Mouse (Mus musculus): ENCODE results near the gene Olfr293.

Gene Olfr293

DNA sequence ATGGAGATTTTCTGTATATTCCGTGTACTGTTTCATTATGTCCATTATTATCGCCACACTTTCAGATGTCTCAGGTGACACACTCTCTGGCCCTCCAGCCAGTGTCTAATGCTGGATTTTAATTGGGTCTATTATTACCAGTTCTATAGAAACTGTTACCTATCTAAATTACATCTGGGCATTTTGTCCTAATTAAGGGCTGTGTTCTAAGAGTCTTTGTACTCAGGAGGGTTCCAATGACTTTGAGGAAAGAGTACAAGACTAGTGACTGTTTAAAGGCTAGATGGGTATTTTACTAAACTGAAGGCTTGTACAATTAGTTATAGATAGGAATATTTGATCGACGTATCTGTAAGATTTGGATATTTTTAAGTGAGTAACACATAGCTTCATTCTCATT, at the start of gene Olfr293:
Olfr293 (plus strand) TSS at position 301 of the 400 bp plus-strand sequence.
- DNase-seq (ENCODE audit: low read depth, low spot score): no peak

DNA sequence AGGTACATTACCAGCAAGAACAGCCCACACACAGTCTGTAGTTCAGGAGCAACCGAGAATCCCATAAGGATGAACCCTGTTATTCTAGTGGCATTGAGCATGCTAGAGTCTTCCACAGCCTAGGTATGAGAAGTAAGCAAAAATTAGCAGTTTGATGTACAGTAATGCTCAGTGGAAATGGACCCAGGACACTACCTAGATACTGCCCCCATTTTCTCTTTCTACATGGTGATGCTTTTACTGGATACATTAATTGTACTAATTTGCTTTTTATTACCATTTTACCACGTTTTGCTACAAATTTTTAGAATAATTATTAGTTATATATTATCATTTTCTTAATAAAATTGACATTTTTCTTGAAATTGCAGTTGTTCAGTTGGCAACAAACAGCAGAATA, 32.3 kb upstream of the Olfr293 start, which contains the start of gene Olfr294:
Olfr294 (minus strand) TSS at position 101 of the 400 bp plus-strand sequence.
- no peak for DNase-seq (ENCODE audit: low read depth, low spot score)

DNA sequence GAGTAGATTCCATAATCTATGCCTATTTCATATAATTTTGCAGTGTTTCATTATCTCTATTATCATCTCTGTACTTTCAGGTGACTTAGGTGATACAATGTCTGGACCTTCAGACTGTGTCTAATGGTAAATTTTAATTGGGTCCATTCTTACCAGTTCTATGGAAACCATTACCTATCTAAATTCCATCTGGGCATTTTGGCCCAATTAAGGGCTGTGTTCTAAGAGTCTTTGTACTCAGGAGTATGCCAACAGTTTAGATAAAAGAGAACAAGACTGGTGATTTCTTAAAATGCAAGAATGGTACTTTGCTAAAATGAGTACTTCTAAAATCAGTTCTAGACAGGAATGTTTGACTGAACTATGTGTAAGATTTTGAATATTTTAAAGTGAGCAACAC, 39.2 kb downstream of the Olfr293 start, which contains the start of gene Olfr292:
Olfr292 (plus strand) TSS at position 301 of the 400 bp plus-strand sequence.
- no peak for DNase-seq (ENCODE audit: low read depth, low spot score)
